Mouse (Mus musculus) adrenal gland, adult 2 months (tissue): ENCODE results near the gene Gnptg. TPM values are rescaled to one million over a fixed set of nuclear protein-coding genes. Genes with fewer than 3 reads are reported as not detected.
A peak's percentile ranks its signal among the peaks of the same experiment; 100 is the strongest.

ENCODE experiments used
- DNase-seq: peaks from one replicate; pipeline ENCODE4 v3.0.0; 2021
- long read RNA-seq: library from polyadenylated mRNA; stranded (forward); transcript quantifications from one replicate; pipeline ENCODE4 v2.0.0, GENCODE M21; 2021
- polyA plus RNA-seq: library from polyadenylated mRNA; depleted of rRNA; stranded (reverse); fragments of >200 nt; gene quantifications from 2 replicates; pipeline ENCODE4 v1.2.3, GENCODE M21; 2012; rRNA removed
- total RNA-seq, 2 experiments: library from RNA; stranded (reverse); gene quantifications; 2 replicates each; pipeline ENCODE4 v1.2.3; 2021

Gnptg gene
- total RNA-seq = 10 to 100 TPM; 50.4 to 50.6 TPM
- 32.6 and 40.0 TPM in 2 replicates for polyA plus RNA-seq
- long read RNA-seq, transcript Gnptg-201 (11 exons, 1,234 nt) = major isoform, 34 of 42 reads
- long read RNA-seq, partial matches to known transcripts = 0 of 42 reads
- long read RNA-seq, other reads (novel, unspliced or antisense) = 8 of 42 reads

DNA sequence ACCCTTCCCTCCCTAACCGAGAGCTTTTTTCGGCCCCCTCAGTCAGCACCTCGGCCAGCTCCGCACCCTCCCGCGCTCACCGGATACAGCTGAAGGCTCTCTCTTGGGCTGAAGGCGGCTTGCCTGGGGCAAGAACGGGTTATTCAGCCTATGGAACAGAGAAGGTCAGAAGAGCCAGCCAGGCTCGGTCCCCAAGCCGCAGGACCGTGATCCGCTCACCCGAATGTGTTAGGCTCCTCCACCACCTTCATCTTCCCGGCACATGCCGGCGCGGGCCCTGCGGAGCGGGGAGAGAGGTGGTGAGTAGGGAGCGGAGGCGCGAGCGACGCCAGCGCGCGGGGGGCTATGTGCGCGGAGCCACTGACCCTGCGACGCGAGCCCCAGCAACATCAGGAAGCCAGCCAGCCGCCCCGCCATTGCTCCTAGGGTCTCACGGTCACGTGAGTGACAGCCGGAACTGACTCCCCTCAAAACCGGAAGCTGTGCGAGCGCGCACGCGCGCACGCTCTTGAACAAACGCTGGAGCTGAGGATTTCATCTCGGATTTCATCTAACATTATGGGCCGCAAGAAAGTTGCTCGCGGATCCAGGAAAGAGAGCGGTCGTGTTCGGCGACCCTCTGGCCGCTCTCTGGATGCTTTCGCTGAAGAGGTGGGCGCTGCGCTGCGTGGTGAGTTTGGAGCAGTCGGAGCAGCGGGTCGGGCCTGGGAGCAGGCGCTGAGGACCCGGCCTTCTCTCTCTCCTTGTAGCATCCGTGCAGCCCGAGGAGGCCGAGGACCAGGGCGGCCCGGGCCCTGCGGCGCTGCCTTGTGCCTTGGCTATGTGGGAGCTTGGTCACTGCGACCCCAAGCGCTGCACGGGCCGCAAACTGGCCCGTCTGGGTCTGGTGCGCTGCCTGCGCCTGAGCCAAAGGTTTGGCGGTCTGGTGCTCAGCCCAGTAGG is at the start of gene Gnptg, which contains the start of gene Tsr3:
TSS of gene Gnptg (minus strand) at position 430 of the 942 bp plus-strand sequence.
TSS of gene Tsr3 (plus strand) at position 476 of the 942 bp plus-strand sequence.
- peak; percentile 89 for DNase-seq

DNA sequence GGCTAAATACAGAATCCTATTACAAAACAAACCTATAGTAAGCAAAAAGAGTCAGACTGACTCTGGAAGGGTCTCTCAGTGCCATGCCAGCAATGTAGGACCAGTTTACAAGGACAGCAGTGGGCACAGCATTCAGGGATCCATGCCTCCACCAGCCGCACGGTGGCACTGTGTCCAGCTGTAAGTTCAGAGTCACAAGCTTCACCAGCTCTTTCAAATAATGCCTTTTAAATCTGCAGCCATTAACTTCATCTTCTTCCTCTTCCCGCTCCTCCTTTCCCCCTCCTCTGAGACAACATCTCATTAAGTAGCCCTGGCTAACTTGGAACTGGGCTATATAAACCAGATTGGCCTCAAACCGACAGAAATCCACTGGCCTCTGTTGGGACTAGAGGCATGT is 48.9 kb upstream of the Gnptg start:
- DNase-seq = peak; percentile 51

DNA sequence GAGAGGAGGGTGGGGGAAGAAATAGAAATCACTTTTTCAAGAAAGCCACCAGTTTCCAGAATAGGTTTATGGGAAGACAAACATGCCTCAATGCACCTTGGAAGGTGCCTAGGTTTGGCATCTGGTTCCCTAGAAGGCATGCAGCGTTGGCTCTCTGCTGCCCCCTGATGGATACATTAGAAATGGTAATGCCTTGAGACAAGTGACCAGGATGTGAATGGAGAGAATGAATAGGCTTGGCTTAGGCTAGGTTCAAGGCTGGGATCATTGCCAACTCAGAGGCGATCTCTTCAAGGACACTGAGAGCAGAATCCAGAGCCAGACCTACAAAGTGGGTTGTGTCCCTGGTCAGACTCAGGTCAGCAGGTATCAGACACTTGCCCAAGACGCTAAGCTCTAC is 45.1 kb upstream of the Gnptg start:
- DNase-seq = peak; percentile 76

DNA sequence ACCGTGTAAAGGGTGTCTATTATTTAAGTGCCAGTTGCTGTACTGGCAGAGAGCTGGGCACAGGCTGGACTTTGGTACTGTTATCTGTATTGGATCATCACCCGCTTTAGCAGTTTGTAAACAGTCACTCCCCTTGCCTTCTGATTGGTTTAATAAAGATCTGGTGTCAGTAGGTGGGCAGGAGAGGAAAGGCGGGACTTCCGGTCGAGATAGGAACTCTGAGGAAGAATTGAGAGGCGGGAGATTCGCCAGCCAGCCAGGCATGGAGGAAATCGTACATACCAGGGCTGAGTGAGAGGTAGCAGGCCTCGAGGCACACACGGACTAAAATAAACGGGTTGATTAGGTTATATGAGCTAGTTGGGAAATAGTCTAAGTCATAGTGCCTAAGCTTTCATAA is 42.2 kb upstream of the Gnptg start:
- DNase-seq = peak; percentile 66

DNA sequence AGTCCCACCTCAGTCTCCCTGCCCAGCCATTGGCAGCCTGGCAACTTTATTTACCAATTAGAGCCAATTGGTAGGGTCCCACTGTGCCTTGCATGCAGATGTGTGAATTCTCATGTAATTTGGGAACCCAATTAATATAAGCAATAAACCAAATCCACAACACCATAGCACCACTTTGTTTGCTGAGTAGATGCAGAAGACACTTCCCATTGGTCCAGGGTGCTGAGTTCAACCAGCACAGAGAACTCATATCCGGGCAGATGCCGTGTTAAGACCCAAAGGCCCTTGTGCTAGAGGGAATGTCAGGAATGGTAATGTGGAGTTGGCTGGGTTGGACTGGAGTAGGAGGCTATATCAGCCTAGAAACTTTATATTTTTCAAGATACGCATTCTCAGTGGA is 35.9 kb upstream of the Gnptg start:
- DNase-seq = no peak

DNA sequence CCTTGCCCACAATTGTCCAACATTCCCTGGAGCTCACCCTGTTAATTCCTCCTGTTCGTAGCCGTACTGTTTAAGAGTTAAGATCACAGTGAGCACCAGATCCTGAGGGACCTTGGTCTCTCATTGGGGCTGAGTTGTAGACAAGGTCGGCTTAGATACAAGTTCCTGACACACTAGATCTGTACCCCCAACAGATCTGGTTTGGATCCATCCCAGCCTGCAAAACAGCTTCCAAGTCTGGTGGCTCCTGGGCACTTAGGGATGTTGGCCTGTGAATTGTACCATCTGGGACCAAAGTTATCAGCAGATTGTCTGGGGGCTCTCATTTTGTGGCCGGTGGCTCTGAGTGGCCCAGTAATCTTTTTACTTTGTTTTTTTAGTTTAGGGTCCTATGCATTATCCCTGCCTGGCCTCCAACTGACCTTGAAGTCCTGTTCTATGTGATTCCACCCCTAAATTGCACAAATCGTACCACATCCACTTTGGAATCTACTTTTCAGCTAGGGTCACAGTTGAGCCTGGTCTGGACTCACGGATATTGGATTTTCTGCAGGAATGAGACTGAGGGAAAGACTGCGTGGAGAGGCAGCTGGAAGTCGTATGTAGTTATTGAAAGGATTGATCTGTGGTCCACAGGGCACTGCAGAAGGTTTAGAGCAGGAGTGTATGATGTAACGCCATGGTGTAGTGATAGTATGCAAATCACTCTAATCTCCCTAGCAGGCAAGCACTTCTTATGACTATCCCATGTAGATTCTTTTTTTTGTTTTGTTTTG is 34.8 kb upstream of the Gnptg start, which contains the start of gene Ube2i:
TSS of gene Ube2i (minus strand) at position 52 of the 776 bp plus-strand sequence.
- no peak for DNase-seq

DNA sequence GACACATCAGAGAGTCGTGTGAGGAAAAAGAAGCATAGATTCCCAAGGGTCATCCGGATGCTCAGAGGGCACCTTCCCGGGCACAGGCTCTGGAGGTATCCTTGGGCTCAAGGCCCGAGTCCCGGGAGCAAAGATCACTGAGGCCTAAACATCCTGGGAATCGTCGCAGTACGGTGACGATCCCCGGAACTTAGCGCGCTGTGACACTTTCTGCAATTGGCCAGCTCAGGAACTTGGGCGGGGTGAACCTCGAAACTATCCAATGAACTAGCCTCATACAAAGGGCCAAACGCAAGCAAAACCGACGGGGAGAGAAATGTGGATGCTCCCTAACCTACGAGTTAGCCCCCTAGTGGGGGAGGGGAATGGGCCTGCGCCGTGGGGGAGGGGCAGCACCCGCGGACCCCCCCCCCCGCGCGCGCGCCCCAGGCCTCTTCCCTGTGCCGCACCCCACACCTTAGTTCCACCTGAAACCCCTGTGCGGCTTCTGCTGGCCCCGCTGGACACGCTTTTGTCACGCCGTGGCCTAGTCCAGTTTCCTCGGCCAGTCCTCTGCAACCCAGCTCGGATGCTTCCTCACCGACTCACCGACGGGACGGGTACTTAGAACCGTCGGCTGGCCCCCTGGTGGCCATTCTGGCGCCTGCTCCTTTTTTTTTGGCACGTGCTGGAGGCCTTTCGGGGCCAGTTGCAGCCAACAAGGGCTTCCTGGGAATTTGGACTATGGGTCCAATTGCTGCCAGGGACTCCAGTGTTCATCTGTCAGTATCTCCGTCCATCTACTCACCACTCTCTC is 34.0 kb upstream of the Gnptg start:
- DNase-seq = peak; percentile 98

DNA sequence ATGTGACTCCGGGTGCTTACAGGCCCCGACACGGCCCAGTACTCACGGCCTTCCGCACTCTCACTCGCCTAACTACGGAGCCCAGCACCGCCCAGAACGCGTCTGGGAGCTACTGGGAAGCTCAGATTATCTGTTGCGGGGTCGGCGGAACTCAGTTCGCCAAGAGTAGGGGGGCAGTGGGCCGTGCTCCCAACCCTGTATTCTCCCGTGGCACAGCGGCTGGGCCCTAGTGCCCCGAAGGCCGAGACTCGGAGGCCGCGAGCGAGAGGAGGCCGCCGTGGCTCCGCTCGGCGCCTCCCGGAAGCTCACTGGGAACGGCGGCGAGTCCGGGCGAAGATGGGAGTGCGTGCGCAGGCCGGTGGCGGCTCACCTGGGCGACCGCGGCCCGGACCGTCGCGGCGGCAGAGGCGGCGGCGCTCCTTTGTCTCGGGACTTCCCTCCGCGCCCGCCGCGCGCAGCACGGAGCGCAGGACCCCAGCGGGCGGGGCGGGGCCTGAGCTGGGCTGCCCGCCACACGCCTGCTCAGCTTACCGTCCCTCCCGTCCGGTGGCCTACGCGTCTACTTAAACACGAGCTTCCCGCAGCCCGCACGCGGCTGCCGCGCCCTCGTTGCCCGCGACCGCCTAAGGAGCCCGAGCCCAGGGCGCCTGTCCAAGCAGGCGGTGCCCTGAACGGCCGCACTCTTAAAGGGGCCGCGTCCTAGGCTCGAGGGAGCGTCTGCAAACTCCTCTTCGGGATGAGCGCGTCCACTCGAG is 33.2 kb upstream of the Gnptg start:
- DNase-seq = peak; percentile 94

DNA sequence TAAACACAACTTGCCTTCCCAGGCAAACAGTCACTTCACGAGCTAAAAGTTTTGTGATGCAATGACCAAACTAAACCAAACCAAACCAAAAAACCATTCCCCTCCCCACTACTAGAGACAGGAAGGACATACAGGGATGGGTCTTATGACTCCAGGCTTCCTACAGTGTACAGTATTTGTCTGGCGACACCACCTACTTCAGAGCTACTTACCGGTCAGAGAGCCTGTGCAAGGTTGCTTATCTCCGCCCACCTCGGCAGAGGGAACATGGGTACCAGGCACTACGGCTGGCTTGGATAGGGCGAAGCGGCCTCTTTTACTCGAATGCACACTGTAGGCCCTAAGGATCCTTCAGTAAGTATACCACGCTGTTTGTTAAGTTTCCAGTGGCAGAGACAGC is 32.4 kb upstream of the Gnptg start:
- peak; percentile 38 for DNase-seq

DNA sequence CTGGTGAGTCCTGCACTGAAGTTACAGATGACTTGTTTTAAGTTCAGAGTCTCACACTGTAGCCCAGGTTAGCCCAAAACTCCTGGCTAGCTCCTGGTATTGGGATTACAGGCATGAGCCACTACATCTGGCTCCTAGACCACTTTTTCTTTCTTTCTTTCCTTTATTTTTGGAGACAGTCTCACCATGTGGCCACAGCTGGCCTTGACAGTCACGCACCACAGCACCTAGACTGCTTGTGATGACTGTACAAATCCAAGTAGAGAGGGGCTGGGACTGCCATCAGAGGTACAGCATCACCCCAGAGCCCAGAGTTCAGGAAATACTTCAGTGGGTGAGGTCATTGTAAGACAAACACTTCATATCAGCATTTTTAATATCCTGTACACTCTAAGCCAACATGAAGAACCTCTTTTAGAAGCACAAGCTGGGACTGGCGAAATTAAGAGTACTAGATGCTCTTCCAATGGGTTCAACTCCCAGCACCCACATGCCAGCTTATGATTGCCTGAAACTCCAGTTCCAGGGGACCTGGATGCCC is 30.9 kb upstream of the Gnptg start:
- no peak for DNase-seq

DNA sequence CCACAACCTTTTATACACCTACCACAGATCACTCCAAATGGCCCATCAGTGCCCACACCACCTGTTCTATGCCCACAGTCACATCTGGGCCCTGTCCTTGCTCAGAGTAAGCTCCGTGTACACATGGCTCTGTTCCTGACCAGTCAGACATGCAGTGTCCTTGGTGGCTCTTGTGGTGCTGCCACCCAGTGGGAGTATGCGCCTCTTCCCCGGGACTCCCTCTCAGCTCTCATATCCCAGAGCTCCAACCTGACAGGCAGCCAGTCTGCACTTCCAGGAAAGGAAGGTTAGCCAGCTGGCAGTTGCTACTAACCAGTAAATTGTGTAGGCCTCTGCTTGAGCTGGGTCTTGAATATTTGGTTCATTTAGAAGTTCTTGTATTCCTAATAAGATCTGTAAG is 24.5 kb upstream of the Gnptg start:
- peak; percentile 79 for DNase-seq

DNA sequence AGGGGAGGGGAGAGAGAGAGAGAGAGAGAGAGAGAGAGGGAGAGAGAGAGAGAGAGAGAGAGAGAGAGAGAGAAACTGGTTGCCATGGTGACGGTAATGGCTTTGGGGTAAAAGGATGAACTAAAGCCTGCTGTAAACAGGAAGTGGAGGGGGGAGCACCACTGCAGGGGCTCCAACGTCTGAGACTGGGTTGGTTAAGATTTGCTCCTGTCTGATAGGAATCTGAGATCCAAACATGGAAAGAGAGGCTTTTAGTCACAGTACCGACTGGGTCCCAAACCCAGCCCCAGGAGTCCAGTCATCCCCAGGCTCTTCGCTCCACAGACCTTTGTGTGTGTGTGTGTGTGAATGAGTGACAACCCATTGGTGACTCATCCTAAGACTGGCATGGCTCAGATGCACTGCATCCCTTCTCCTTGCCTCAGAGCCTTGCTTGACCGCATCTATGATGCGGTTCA is 17.9 kb upstream of the Gnptg start:
- no peak for DNase-seq

DNA sequence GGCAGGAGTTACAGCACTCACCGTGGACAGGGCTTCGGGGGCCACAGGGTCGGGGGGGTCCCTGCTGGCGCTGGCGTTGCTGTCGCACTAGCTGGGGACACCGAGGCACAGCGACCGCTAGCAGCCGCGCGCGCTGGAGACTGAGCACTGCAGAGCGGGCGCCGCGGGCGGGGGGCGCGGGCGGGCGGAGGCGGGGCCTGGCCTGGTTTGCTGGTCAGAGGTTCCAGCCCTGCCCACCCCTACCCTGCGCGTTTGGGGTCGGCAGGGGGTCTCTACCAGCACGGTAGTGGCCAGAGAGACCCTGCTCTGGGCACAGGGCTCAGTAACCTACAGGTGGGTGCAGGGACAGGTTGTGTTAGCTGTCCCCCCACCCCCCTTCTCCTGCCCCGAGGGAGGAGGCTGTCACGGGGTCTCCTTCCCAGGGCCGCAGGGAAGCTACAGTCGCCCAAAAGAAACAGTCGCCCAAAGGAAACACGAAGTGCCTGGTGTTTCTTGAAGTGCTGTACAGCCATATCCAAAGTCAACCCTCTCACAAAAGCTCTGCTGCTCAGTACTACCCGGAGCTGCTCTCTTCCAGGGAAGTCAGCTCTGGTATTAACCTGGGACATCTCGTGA is 16.3 kb upstream of the Gnptg start, which contains the start of gene Baiap3:
TSS of gene Baiap3 (minus strand) at position 225 of the 615 bp plus-strand sequence.
- no peak for DNase-seq

DNA sequence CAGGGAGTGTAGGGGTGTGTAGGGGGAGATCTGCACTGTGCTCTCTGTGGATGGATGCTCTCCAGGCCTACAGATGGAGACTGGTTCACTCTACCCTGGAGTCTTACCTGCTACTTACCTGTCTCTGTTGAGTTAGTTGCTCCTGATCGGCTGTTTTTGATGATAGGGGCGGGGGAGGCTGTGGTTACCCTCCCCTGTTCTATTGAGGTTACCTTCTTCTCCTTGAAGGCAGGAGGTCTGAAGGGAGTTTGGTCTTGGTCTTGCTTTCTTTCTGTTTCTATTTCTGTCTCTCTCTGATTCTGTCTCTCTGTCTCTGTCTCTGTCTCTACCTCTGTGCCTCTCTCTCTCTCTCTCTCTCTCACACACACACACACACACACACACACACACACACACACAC is 15.2 kb upstream of the Gnptg start:
- DNase-seq = no peak

DNA sequence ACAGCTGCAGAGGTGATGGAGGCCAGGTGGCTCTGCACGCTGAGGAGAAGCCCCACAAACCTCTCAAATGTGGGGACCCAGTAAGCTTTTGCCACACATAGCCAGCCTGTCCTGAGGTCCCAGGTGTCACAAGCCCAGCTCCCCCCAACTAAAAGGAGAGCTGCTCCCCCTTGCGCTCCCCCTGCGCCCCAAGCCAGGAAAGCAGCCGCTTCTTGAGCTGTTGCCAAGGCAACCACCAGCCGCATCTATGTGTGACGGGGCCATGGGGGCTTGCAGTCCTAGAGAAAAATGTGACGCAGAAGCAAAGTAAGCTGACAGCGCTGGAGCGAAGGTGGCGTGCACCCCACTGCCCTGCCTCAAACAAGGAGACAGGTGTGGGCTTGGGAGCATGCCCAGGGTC is 13.8 kb upstream of the Gnptg start:
- DNase-seq = no peak

DNA sequence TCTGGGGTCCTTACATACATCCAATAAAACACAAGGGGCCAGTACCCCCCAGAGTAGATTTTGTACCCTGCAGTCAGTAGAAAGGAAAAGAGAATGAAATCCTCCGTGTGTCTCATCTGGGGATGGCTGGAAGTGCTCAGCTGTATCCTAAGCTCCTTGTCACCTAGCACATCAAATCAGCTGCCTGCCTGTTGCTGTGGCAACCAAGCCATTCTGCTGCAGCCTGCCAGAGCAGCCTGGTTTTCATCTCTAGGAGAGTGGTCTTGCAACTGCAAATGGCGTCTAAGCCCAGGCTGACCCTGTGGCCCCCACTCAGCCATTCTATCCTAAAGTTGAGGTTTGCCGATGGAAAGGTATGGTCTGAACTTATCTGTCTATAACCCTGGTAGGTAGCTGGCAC is 12.7 kb upstream of the Gnptg start:
- no peak for DNase-seq

DNA sequence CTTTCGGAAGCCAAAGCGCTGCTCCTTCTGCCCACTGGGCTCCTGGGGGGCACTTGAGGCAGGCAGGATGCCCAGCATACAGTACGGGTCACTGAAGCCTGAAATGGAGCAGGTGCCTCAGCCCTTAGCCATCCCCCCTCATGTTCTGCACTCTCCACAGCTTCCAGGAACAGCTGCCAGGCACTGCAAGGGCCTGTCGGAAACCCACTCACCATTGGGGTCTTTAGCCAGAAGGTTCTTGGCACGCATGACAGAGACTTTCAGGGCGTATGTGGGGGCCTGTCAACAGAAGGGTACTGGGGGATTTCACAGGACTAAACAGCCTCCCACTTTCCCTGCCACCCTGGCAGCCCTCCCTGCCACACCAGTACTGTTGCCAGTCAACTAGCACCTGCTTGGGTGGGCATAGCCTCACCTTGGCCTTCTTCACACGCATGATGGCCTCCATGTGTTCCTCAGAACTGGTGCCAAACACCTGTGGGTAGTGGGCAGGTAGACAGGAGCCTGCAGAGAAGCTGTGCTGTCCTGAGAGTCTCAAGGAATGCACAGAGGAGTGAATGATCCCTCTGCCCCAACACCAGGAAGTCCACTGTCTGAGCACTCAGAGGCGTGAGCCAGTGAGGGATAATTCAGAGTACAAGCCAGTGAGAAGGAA is 10.4 kb upstream of the Gnptg start:
- DNase-seq = no peak

DNA sequence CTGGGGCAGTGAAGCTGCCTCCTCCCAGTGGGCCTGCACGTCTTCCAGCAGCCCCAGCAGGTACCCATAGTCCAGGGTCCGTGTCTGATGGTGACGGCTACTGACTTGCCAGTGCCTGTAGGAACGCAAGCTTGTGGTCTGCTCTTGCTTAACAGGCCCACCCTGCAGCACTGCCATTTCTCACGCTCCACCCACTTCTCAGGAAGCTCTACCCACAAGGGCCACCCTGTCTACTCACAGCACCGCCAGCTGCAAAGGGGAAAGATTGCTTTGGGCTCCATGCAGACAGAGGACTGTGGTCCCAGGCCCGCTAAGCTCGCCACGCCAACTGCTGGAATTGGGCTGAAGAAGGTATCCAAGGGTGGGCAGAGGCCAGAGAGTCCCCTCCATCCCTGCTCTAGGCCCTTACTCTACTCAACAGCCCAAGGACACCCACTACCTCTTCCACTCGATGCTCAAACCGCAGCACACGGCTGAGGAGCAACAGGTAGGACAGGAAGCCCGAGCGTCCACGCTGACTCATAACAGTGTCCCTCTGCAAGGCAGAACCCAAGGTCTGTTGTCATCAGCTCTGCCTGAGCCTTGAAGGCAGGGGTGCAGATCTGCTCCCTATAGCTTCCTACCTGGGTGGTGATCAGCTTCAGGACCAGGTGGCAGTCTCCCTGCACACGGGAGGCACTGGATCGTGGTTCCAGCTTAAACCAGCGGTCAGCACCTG is 8.3 kb upstream of the Gnptg start:
- DNase-seq = no peak

DNA sequence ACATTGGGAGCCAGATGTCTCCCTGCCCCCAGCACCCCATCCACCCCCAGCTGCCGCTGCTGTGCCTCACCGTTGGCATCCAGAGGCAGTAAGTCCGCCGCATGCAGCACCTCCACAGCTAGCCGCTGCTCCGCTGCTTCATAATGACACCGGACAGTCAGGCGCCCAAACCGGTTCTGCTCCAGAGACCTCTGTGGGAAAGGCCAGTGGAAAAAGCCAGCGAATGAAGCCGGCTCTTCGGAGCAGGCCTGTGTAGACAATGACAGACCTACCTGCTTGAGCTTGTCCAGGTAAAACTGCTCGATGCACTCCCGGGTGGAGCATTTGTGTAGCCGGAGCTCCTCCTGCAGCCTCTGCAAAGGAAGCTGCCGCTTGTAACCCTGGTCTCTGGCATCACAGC is 4.3 kb upstream of the Gnptg start:
- DNase-seq = no peak
